Mouse (Mus musculus) CD8-positive naive resting alpha-beta T cell, adult 2 months (primary cell): ENCODE measurements around the gene Ifna15.
"Not testable (repeated sequence)": the region's sequence is repeated elsewhere in the genome, so short reads cannot be mapped to it uniquely, and the experiment has no call there.

ENCODE experiments used
- DNase-seq, 2 experiments: peaks; one replicate each; pipeline ENCODE4 v3.0.0; 2022; ENCODE audit warnings: low read depth in 2 of 2, low spot score in 2 of 2

Gene Ifna15

GRCm38 (mm10) chr4:88558145-88558544 lies at the start of gene Ifna15:
Gene Ifna15, minus strand, starts transcription at chr4:88558245.
- not testable (repeated sequence) for DNase-seq

GRCm38 (mm10) chr4:88603276-88603675 lies 45.2 kb upstream of the Ifna15 start, which contains the start of gene Ifna12:
Gene Ifna12, minus strand, starts transcription at chr4:88603376.
- no peak for DNase-seq

- no peak for DNase-seq
Observed at GRCm38 (mm10) chr4:88592285-88592684, 34.2 kb upstream of the Ifna15 start, which contains the start of gene Ifna9. Gene Ifna9, minus strand, starts transcription at chr4:88592385.

- DNase-seq = no peak
Observed at GRCm38 (mm10) chr4:88571698-88572097, 13.7 kb upstream of the Ifna15 start, which contains the start of gene Ifna14. Gene Ifna14, minus strand, starts transcription at chr4:88571798.

GRCm38 (mm10) chr4:88561791-88562190 lies 3.7 kb upstream of the Ifna15 start:
- DNase-seq = no peak

GRCm38 (mm10) chr4:88550161-88550945 lies 7.7 kb downstream of the Ifna15 start:
- peak; percentile 70 to 82 for DNase-seq

- DNase-seq = no peak
Observed at GRCm38 (mm10) chr4:88547986-88548385, 10.1 kb downstream of the Ifna15 start.

- peak; percentile 3 to 44 for DNase-seq
Observed at GRCm38 (mm10) chr4:88543649-88544234, 14.3 kb downstream of the Ifna15 start.

- DNase-seq = no peak
Observed at GRCm38 (mm10) chr4:88537328-88537727, 20.7 kb downstream of the Ifna15 start.

GRCm38 (mm10) chr4:88536640-88537039 lies 21.4 kb downstream of the Ifna15 start:
- DNase-seq = no peak

GRCm38 (mm10) chr4:88535742-88536141 lies 22.3 kb downstream of the Ifna15 start:
- DNase-seq = no peak

- no peak for DNase-seq
Observed at GRCm38 (mm10) chr4:88534903-88535302, 23.1 kb downstream of the Ifna15 start.

- DNase-seq = no peak
Observed at GRCm38 (mm10) chr4:88533499-88533898, 24.5 kb downstream of the Ifna15 start.

GRCm38 (mm10) chr4:88530892-88531291 lies 27.2 kb downstream of the Ifna15 start:
- DNase-seq = no peak

GRCm38 (mm10) chr4:88530271-88530670 lies 27.8 kb downstream of the Ifna15 start:
- DNase-seq = no peak

- no peak for DNase-seq
Observed at GRCm38 (mm10) chr4:88526379-88527049, 31.5 kb downstream of the Ifna15 start.

GRCm38 (mm10) chr4:88525393-88525792 lies 32.7 kb downstream of the Ifna15 start:
- DNase-seq = no peak

- no peak for DNase-seq
Observed at GRCm38 (mm10) chr4:88523241-88523640, 34.8 kb downstream of the Ifna15 start.

GRCm38 (mm10) chr4:88522674-88523073 lies 35.4 kb downstream of the Ifna15 start, which contains the start of gene Ifnb1:
Gene Ifnb1, minus strand, starts transcription at chr4:88522774.
- no peak for DNase-seq

GRCm38 (mm10) chr4:88517957-88518356 lies 40.1 kb downstream of the Ifna15 start:
- DNase-seq = no peak

- no peak for DNase-seq
Observed at GRCm38 (mm10) chr4:88515711-88516211, 42.3 kb downstream of the Ifna15 start.

- DNase-seq = no peak
Observed at GRCm38 (mm10) chr4:88515250-88515649, 42.8 kb downstream of the Ifna15 start.
